Mouse (Mus musculus): ENCODE measurements around the gene Bcam.
A peak's percentile ranks its signal among the peaks of the same experiment; 100 is the strongest.
"Not testable (repeated sequence)": the region's sequence is repeated elsewhere in the genome, so short reads cannot be mapped to it uniquely, and the experiment has no call there.

Bcam gene

GRCm38 (mm10) chr7:19770984-19771391 lies at the start of gene Bcam:
Gene Bcam (minus strand): TSS chr7:19771016.
- DNase-seq: peak; percentile 74

GRCm38 (mm10) chr7:19818875-19819274 lies 48.1 kb upstream of the Bcam start:
- DNase-seq: no peak

- DNase-seq: no peak
Observed at GRCm38 (mm10) chr7:19818440-19818839, 47.6 kb upstream of the Bcam start.

GRCm38 (mm10) chr7:19817382-19818105 lies 46.7 kb upstream of the Bcam start:
- peak; percentile 72 for DNase-seq

- DNase-seq: peak; percentile 84
Observed at GRCm38 (mm10) chr7:19816224-19816771, 45.5 kb upstream of the Bcam start.

GRCm38 (mm10) chr7:19815296-19816223 lies 44.7 kb upstream of the Bcam start:
- DNase-seq: no peak

GRCm38 (mm10) chr7:19813579-19814122 lies 42.8 kb upstream of the Bcam start:
- DNase-seq: no peak

- no peak for DNase-seq
Observed at GRCm38 (mm10) chr7:19813161-19813560, 42.3 kb upstream of the Bcam start.

- DNase-seq: peak; percentile 59
Observed at GRCm38 (mm10) chr7:19811114-19811513, 40.3 kb upstream of the Bcam start.

- peak; percentile 55 for DNase-seq
Observed at GRCm38 (mm10) chr7:19809369-19809768, 38.6 kb upstream of the Bcam start.

GRCm38 (mm10) chr7:19806356-19806969 lies 35.6 kb upstream of the Bcam start:
- no peak for DNase-seq

- peak; percentile 67 for DNase-seq
Observed at GRCm38 (mm10) chr7:19802995-19803394, 32.2 kb upstream of the Bcam start.

- peak; percentile 67 for DNase-seq
Observed at GRCm38 (mm10) chr7:19800764-19801163, 29.9 kb upstream of the Bcam start.

GRCm38 (mm10) chr7:19796697-19797588 lies 26.1 kb upstream of the Bcam start, which contains the start of gene Cblc:
Gene Cblc (minus strand): TSS chr7:19796809.
- DNase-seq: peak; percentile 68

GRCm38 (mm10) chr7:19796254-19796653 lies 25.4 kb upstream of the Bcam start:
- DNase-seq: no peak

GRCm38 (mm10) chr7:19795236-19795635 lies 24.4 kb upstream of the Bcam start:
- no peak for DNase-seq

GRCm38 (mm10) chr7:19792701-19793630 lies 22.1 kb upstream of the Bcam start:
- no peak for DNase-seq

GRCm38 (mm10) chr7:19791504-19791903 lies 20.7 kb upstream of the Bcam start:
- DNase-seq: not testable (repeated sequence)

- DNase-seq: peak; percentile 89
Observed at GRCm38 (mm10) chr7:19789904-19790347, 19.1 kb upstream of the Bcam start.

- DNase-seq: no peak
Observed at GRCm38 (mm10) chr7:19785874-19786458, 15.2 kb upstream of the Bcam start.

Data from embryo, embryonic 11 days (tissue).